Mouse (Mus musculus): ENCODE data around the gene Gm17467.
"Not testable (repeated sequence)": the region's sequence is repeated elsewhere in the genome, so short reads cannot be mapped to it uniquely, and the experiment has no call there.

Gene Gm17467

DNA sequence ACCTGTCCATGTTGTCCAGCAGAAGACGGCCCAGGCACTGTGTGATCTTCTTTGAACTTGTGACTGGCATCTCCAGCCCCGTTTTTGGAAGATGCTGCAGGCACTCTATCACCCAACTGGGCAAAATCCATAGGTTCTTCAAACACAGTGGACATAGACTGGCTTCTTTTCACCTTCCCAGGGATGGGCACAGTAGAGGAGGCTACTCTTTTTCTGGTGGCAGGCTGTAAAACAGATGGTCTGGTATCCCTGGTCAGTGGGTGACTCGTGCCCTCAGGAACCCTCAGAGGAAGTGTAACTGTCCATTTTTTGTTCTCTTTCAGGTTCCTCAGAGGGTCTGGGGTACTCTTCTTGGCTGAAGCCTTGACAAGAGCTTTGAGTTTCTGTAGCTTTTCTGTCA lies at the start of gene Gm17467:
TSS of gene Gm17467 (minus strand) at position 101 of the 400 bp plus-strand sequence.
- DNase-seq: not testable (repeated sequence)

Measured in cerebellum, adult 8-10 months (tissue).